Mouse (Mus musculus): ENCODE results near the gene Tnrc6a. TPM values are rescaled to one million over a fixed set of nuclear protein-coding genes. Genes with fewer than 3 reads are reported as not detected.

Gene Tnrc6a
- total and polyA plus RNA-seq, 3 experiments: 52.0 to 106 (median 72.4) TPM

DNA sequence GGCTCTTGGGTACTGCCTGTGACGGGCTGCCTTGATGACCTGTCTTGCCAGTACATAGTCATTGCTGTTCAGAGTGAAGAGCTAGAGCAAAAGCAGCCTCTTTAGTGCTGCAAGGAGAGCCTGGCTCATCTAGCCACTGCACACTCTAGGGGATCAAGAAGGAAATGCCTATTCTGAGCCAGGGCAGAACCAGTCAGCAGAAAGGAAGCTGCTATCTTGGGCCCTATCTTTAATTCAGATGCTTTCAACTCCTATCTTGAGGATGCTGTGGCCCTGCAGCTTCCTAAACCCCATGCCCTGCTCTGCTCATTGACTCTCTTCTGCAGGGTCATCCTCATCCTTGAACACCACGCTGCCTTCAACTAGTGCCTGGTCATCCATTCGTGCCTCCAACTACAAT lies 64.8 kb downstream of the Tnrc6a start:
- Histone ChIP-seq H3K4me3 (ENCODE audit: low read depth, low read length) (no peak overlapping the region), H3K4me1 (ENCODE audit: insufficient read depth, low read depth, low read length) (no peaks in the 10 kb centered on the region; the same call in 1 of the 2 replicates), H3K27me3 (ENCODE audit: insufficient read depth, low read length) (no peaks in the 10 kb centered on the region), H3K36me3 (replicated peaks) (peaks cover 98% of the 10 kb centered on the region), H3K9me3 (replicated peaks) (no peaks in the 10 kb centered on the region)
- DNase-seq (ENCODE audit: low spot score) (no peak), ATAC-seq (ENCODE audit: extremely low read depth, insufficient number of reproducible peaks, low FRiP score, poor library complexity, severe bottlenecking) (no peak)
- TF ChIP-seq POLR2AphosphoS5 (IDR thresholded peaks at IDR 0.05; ENCODE audit: insufficient replicate concordance, low read depth, low read length): no peak
- no peak for TF ChIP-seq TAL1 (conservative IDR thresholded peaks at IDR 0.05; ENCODE audit: low read depth, low read length)
- TF ChIP-seq CTCF (IDR thresholded peaks at IDR 0.05; ENCODE audit: low read depth, low read length): no peak

- H3K4me3 ChIP-seq (ENCODE audit: low read depth, low read length): no peak overlapping the region
- H3K27me3 ChIP-seq (ENCODE audit: insufficient read depth, low read length): no peaks in the 10 kb centered on the region
- ATAC-seq (ENCODE audit: extremely low read depth, insufficient number of reproducible peaks, low FRiP score, poor library complexity, severe bottlenecking) (no peak), DNase-seq (ENCODE audit: low spot score) (no peak)
- no peaks in the 10 kb centered on the region; the same call in 1 of the 2 replicates for H3K4me1 ChIP-seq (ENCODE audit: insufficient read depth, low read depth, low read length)
- TF ChIP-seq TAL1 (conservative IDR thresholded peaks at IDR 0.05; ENCODE audit: low read depth, low read length) (no peak), CTCF (IDR thresholded peaks at IDR 0.05; ENCODE audit: low read depth, low read length) (no peak), GATA2 (IDR thresholded peaks at IDR 0.05; ENCODE audit: borderline replicate concordance, low read depth, low read length) (no peak), POLR2AphosphoS5 (IDR thresholded peaks at IDR 0.05; ENCODE audit: insufficient replicate concordance, low read depth, low read length) (no peak), GATA1 (IDR thresholded peaks at IDR 0.05; ENCODE audit: borderline replicate concordance, low read length) (no peak)
- H3K36me3 ChIP-seq (replicated peaks): peaks cover 92% of the 10 kb centered on the region
- no peaks in the 10 kb centered on the region for H3K9me3 ChIP-seq (replicated peaks)
Measured at GRCm38 (mm10) chr7:123189762-123190161, 66.1 kb downstream of the Tnrc6a start.

DNA sequence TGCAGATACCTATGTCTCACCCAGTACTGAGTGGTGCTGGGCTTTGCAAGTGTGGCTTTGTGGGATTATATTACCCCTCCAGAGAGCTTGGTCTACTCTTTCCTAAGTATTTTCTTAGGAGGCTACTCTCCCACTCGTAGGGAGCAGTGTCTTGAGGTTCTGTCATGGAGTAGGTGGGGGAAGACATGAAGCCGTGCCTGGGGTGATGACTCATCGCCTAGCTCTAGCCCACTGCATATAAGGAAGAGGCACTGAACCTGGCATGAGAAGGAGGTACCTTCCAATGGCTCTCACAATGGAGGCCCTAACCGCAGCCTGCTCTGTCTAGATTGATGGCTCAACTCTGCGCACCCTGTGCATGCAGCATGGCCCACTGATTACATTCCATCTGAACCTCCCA lies 68.0 kb downstream of the Tnrc6a start:
- Histone ChIP-seq H3K9me3 (replicated peaks) (no peaks in the 10 kb centered on the region), H3K36me3 (replicated peaks) (peaks cover 88% of the 10 kb centered on the region), H3K4me3 (ENCODE audit: low read depth, low read length) (no peak overlapping the region), H3K27me3 (ENCODE audit: insufficient read depth, low read length) (no peaks in the 10 kb centered on the region), H3K4me1 (ENCODE audit: insufficient read depth, low read depth, low read length) (no peaks in the 10 kb centered on the region; the same call in 1 of the 2 replicates)
- no peak for ATAC-seq (ENCODE audit: extremely low read depth, insufficient number of reproducible peaks, low FRiP score, poor library complexity, severe bottlenecking)
- no peak for DNase-seq (ENCODE audit: low spot score)
- TF ChIP-seq TAL1 (conservative IDR thresholded peaks at IDR 0.05; ENCODE audit: low read depth, low read length) (no peak), GATA1 (IDR thresholded peaks at IDR 0.05; ENCODE audit: borderline replicate concordance, low read length) (no peak), CTCF (IDR thresholded peaks at IDR 0.05; ENCODE audit: low read depth, low read length) (no peak), POLR2AphosphoS5 (IDR thresholded peaks at IDR 0.05; ENCODE audit: insufficient replicate concordance, low read depth, low read length) (no peak), GATA2 (IDR thresholded peaks at IDR 0.05; ENCODE audit: borderline replicate concordance, low read depth, low read length) (no peak)

DNA sequence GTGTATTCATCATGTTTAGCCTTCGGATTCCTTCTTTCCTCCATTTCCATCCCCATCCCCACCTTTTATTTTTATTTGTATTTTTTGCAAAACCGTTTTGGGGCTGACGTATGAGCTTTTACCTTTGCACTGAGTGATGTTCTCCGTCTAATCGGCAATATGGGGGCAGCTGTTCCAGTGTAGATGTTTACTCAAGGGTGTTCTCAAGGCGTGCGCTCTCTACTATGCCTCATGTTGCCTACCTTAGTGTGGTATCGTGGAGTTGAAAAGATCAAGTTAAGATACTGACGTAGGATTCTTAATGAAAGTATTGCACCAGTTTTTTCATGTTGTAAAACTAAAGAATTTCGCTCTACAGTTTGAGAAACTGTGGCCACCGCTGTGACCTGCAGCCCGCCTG lies 69.5 kb downstream of the Tnrc6a start:
- H3K4me1 ChIP-seq (ENCODE audit: insufficient read depth, low read depth, low read length): no peaks in the 10 kb centered on the region; the same call in 1 of the 2 replicates
- no peaks in the 10 kb centered on the region for H3K9me3 ChIP-seq (replicated peaks)
- peaks cover 74% of the 10 kb centered on the region for H3K36me3 ChIP-seq (replicated peaks)
- ATAC-seq (ENCODE audit: extremely low read depth, insufficient number of reproducible peaks, low FRiP score, poor library complexity, severe bottlenecking) (no peak), DNase-seq (ENCODE audit: low spot score) (no peak)
- no peaks in the 10 kb centered on the region for H3K27me3 ChIP-seq (ENCODE audit: insufficient read depth, low read length)
- TF ChIP-seq POLR2AphosphoS5 (IDR thresholded peaks at IDR 0.05; ENCODE audit: insufficient replicate concordance, low read depth, low read length) (no peak), GATA2 (IDR thresholded peaks at IDR 0.05; ENCODE audit: borderline replicate concordance, low read depth, low read length) (no peak), TAL1 (conservative IDR thresholded peaks at IDR 0.05; ENCODE audit: low read depth, low read length) (no peak), GATA1 (IDR thresholded peaks at IDR 0.05; ENCODE audit: borderline replicate concordance, low read length) (no peak), CTCF (IDR thresholded peaks at IDR 0.05; ENCODE audit: low read depth, low read length) (no peak)
- no peak overlapping the region for H3K4me3 ChIP-seq (ENCODE audit: low read depth, low read length)

DNA sequence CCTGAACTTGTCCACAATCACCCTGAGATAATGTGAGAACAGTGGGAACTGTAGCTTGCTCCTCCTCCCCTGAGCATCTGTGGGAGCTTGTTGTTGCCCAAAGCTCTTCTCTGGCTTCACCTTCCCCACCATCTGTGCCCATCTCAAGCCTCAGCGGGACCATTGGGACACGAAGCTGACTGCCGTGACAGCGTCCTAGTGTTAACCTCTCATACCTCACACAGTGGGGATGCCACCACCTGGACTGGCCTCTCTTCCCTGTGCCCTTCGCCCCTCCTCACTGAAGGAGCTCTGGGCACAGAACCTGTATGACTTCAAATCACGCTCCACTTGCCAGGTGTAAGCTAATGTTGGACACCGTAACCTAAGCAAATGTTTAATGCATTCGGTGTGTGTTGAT lies 71.0 kb downstream of the Tnrc6a start:
- Histone ChIP-seq H3K4me3 (ENCODE audit: low read depth, low read length) (no peak overlapping the region), H3K27me3 (ENCODE audit: insufficient read depth, low read length) (peaks cover 4% of the 10 kb centered on the region), H3K4me1 (ENCODE audit: insufficient read depth, low read depth, low read length) (no peaks in the 10 kb centered on the region; the same call in 1 of the 2 replicates), H3K9me3 (replicated peaks) (no peaks in the 10 kb centered on the region), H3K36me3 (replicated peaks) (peaks cover 59% of the 10 kb centered on the region)
- DNase-seq (ENCODE audit: low spot score) (no peak), ATAC-seq (ENCODE audit: extremely low read depth, insufficient number of reproducible peaks, low FRiP score, poor library complexity, severe bottlenecking) (no peak)
- TF ChIP-seq POLR2AphosphoS5 (IDR thresholded peaks at IDR 0.05; ENCODE audit: insufficient replicate concordance, low read depth, low read length) (no peak), GATA2 (IDR thresholded peaks at IDR 0.05; ENCODE audit: borderline replicate concordance, low read depth, low read length) (no peak), GATA1 (IDR thresholded peaks at IDR 0.05; ENCODE audit: borderline replicate concordance, low read length) (no peak), CTCF (IDR thresholded peaks at IDR 0.05; ENCODE audit: low read depth, low read length) (no peak), TAL1 (conservative IDR thresholded peaks at IDR 0.05; ENCODE audit: low read depth, low read length) (no peak)

DNA sequence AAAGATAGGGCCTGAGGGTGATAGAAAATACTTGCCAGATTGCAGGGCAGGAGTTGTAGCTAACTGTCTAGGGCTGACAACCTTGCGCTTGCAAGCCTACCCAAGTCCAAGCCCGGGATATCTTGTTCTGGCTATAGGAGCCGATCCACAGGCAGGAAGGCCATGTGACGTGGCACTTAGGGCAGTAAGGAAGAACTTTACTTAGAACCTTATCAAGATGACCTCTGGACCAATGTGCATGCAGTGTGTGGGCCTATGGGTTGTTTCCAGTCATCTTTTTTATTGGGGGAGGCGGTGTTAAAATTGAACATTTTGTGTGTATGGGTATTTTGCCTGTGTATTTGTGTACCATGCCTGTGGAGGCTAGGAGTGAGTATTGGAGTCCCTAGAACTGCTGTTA lies 72.7 kb downstream of the Tnrc6a start:
- Histone ChIP-seq H3K27me3 (ENCODE audit: insufficient read depth, low read length) (peaks cover 6% of the 10 kb centered on the region), H3K4me1 (ENCODE audit: insufficient read depth, low read depth, low read length) (no peaks in the 10 kb centered on the region; the same call in 1 of the 2 replicates), H3K36me3 (replicated peaks) (peaks cover 42% of the 10 kb centered on the region), H3K9me3 (replicated peaks) (no peaks in the 10 kb centered on the region), H3K4me3 (ENCODE audit: low read depth, low read length) (no peak overlapping the region)
- no peak for ATAC-seq (ENCODE audit: extremely low read depth, insufficient number of reproducible peaks, low FRiP score, poor library complexity, severe bottlenecking)
- TF ChIP-seq POLR2AphosphoS5 (IDR thresholded peaks at IDR 0.05; ENCODE audit: insufficient replicate concordance, low read depth, low read length) (no peak), TAL1 (conservative IDR thresholded peaks at IDR 0.05; ENCODE audit: low read depth, low read length) (no peak), GATA2 (IDR thresholded peaks at IDR 0.05; ENCODE audit: borderline replicate concordance, low read depth, low read length) (no peak), GATA1 (IDR thresholded peaks at IDR 0.05; ENCODE audit: borderline replicate concordance, low read length) (no peak), CTCF (IDR thresholded peaks at IDR 0.05; ENCODE audit: low read depth, low read length) (no peak)
- DNase-seq (ENCODE audit: low spot score): no peak

All from G1E (cell line).